Mouse (Mus musculus) CH12.LX (cell line): ENCODE measurements at regions not wholly inside any gene's neighbourhood (a gene's known extent, or its start where the extent isn't known, plus 50 kb on each side); places are given as distances from the start of the nearest gene placed in this dataset.

Experiments used
- CTCF ChIP-seq, 2 experiments: IDR thresholded peaks in 1 of 2; conservative IDR thresholded peaks in 1 of 2; 2 replicates each; pipeline ENCODE4 v1.5.1; 2011 to 2012; ENCODE audit warnings: low read depth in 2 of 2, low read length in 2 of 2, improper control_type of control experiment in 1 of 2, inconsistent platforms in 1 of 2, mild to moderate bottlenecking in 1 of 2, moderate library complexity in 1 of 2
- ETS1 ChIP-seq: conservative IDR thresholded peaks from 2 replicates; pipeline ENCODE4 v1.6.1; 2012; ENCODE audit warnings: low read depth, mild to moderate bottlenecking, inconsistent platforms, low read length, improper control_type of control experiment, moderate library complexity
- HCFC1 ChIP-seq: IDR thresholded peaks from 2 replicates; pipeline ENCODE4 v1.6.1; 2012; ENCODE audit warnings: low read depth, mild to moderate bottlenecking, inconsistent platforms, low read length, improper control_type of control experiment
- TBP ChIP-seq: conservative IDR thresholded peaks from 2 replicates; pipeline ENCODE4 v1.6.1; 2011; ENCODE audit warnings: low read depth, low read length, improper control_type of control experiment
- TCF12 ChIP-seq: IDR thresholded peaks from 2 replicates; pipeline ENCODE4 v1.6.1; 2014; ENCODE audit warnings: low read depth, mild to moderate bottlenecking, inconsistent platforms, low read length, improper control_type of control experiment
- USF2 ChIP-seq: conservative IDR thresholded peaks from 2 replicates; pipeline ENCODE4 v1.6.1; 2011; ENCODE audit warnings: low read depth, low read length, improper control_type of control experiment

DNA sequence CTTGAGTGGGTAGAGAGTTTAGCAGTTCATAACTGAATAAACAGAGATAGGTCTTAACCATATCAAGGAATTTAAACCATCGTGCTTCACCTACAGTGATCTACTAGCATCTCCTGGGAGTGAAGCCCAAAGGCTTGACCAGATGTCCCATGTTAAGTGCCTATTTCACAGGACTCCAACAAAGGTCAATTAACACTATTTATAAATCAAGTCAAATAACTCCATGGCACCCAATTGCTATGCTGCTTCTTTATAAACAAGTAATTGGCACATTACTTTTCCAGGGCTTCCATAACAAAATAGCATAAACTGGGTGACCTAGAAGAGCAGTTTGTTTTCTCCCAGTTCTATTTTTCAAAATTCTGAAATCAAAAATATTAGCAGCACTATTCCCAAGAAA is 85.4 kb upstream of the Zfand5 start:
- TF ChIP-seq TCF12 (no peak), CTCF (conservative IDR thresholded peaks at IDR 0.05 in 1 of 2, IDR thresholded peaks at IDR 0.05 in 1 of 2; ENCODE audit: low read depth in 2 of 2, low read length in 2 of 2) (no peak), TBP (no peak), HCFC1 (no peak), ETS1 (no peak), USF2 (no peak)
